Mouse (Mus musculus) heart, postnatal 0 days (tissue): Measurements from ENCODE around the gene Apopt1.

Experiments
- CTCF ChIP-seq: IDR thresholded peaks from 2 replicates; pipeline ENCODE4 v1.5.1; 2016; ENCODE audit warnings: antibody characterized with exemption, control low read depth, low read depth
- EP300 ChIP-seq: IDR thresholded peaks from 2 replicates; pipeline ENCODE4 v1.6.1; 2016; ENCODE audit warnings: antibody characterized with exemption, low read depth

DNA sequence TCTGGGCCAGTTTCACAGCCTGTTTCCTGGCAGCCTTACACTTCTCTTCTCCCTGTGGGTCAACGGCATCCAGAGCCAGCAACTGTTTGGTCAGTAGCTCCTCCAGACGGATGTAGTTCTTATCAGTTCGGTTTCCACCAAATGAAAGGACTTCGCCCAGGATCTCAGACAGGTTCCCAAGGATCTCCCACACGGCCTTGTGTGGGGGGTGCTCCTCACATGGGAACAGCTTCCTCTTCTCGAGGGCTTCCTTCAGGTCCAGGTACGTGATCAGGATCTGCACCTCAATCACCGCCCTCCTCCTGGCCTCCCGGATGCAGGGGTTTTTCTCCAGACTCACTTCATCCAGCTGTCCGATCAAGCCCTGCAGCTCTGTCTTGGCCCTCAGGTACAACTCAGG lies 3.0 kb upstream of the Apopt1 start:
- no peak for TF ChIP-seq CTCF
- no peak for TF ChIP-seq EP300
